Mouse (Mus musculus) T-helper 2 cell (primary cell): ENCODE results near the gene Lyzl4.
"Not testable (repeated sequence)": the region's sequence is repeated elsewhere in the genome, so short reads cannot be mapped to it uniquely, and the experiment has no call there.

Experiments used
- in situ Hi-C: fragments of 300-600 bp; cut with MboI, MseI; formaldehyde crosslinking; loops from one replicate; pipeline ENCODE4 v1.15.1; 2025; ENCODE audit warnings: high pct_unique_total_duplicates

Lyzl4 gene

GRCm38 (mm10) chr9:121600861-121601427, 41.0 kb downstream of the Lyzl4 start:
- in situ Hi-C loops, result no loop called here

GRCm38 (mm10) chr9:121600201-121600860, 41.6 kb downstream of the Lyzl4 start:
- in situ Hi-C loops, result no loop called here

- in situ Hi-C loops, result loop anchor here (5.0 kb wide), 1 partner anchor 347 kb away; no protein-coding TSS in a partner anchor
Observed at GRCm38 (mm10) chr9:121599551-121599950, 42.3 kb downstream of the Lyzl4 start.

- in situ Hi-C loops, result loop anchor here (5.0 kb wide), 1 partner anchor 346 kb away; no protein-coding TSS in a partner anchor
Observed at GRCm38 (mm10) chr9:121598106-121598505, 43.8 kb downstream of the Lyzl4 start.

GRCm38 (mm10) chr9:121594771-121595170, 47.1 kb downstream of the Lyzl4 start:
- in situ Hi-C loops, result loop anchor here (5.0 kb wide), 1 partner anchor 342 kb away; no protein-coding TSS in a partner anchor

GRCm38 (mm10) chr9:121593768-121594167, 48.1 kb downstream of the Lyzl4 start:
- in situ Hi-C loops, result not testable (repeated sequence)

- in situ Hi-C loops, result no loop called here
Observed at GRCm38 (mm10) chr9:121592948-121593550, 48.8 kb downstream of the Lyzl4 start.

GRCm38 (mm10) chr9:121589533-121589932, 52.4 kb downstream of the Lyzl4 start:
- in situ Hi-C loops, result no loop called here

GRCm38 (mm10) chr9:121574380-121574779, 67.5 kb downstream of the Lyzl4 start:
- in situ Hi-C loops, result no loop called here

- in situ Hi-C loops, result no loop called here
Observed at GRCm38 (mm10) chr9:121568451-121568850, 73.4 kb downstream of the Lyzl4 start.

GRCm38 (mm10) chr9:121566387-121566786, 75.5 kb downstream of the Lyzl4 start:
- in situ Hi-C loops, result no loop called here

GRCm38 (mm10) chr9:121563276-121563675, 78.6 kb downstream of the Lyzl4 start:
- in situ Hi-C loops, result no loop called here

GRCm38 (mm10) chr9:121560515-121560914, 81.4 kb downstream of the Lyzl4 start:
- in situ Hi-C loops, result no loop called here

GRCm38 (mm10) chr9:121558167-121558566, 83.7 kb downstream of the Lyzl4 start:
- in situ Hi-C loops, result no loop called here

- in situ Hi-C loops, result no loop called here
Observed at GRCm38 (mm10) chr9:121556913-121557312, 85.0 kb downstream of the Lyzl4 start.

GRCm38 (mm10) chr9:121555395-121556000, 86.4 kb downstream of the Lyzl4 start:
- in situ Hi-C loops, result no loop called here

GRCm38 (mm10) chr9:121553643-121554042, 88.3 kb downstream of the Lyzl4 start:
- in situ Hi-C loops, result no loop called here

GRCm38 (mm10) chr9:121550327-121550771, 91.5 kb downstream of the Lyzl4 start:
- in situ Hi-C loops, result no loop called here

- in situ Hi-C loops, result no loop called here
Observed at GRCm38 (mm10) chr9:121549444-121549843, 92.5 kb downstream of the Lyzl4 start.

GRCm38 (mm10) chr9:121549010-121549409, 92.9 kb downstream of the Lyzl4 start:
- in situ Hi-C loops, result no loop called here

- in situ Hi-C loops, result no loop called here
Observed at GRCm38 (mm10) chr9:121547431-121547830, 94.5 kb downstream of the Lyzl4 start.

GRCm38 (mm10) chr9:121541530-121541929, 100.4 kb downstream of the Lyzl4 start:
- in situ Hi-C loops, result no loop called here
